Mouse (Mus musculus) E14TG2a.4 (cell line): ENCODE data around the gene Kif1bp.

Experiments
- CTCF ChIP-seq: conservative IDR thresholded peaks from 2 replicates; pipeline ENCODE4 v1.5.1; 2014; ENCODE audit warnings: low read length
- NANOG ChIP-seq: IDR thresholded peaks from 2 replicates; pipeline ENCODE4 v1.6.1; 2014; ENCODE audit warnings: borderline replicate concordance, low read length, mixed read lengths
- POU5F1 ChIP-seq: IDR thresholded peaks from 2 replicates; pipeline ENCODE4 v1.6.1; 2014; ENCODE audit warnings: low read length, borderline replicate concordance

GRCm38 (mm10) chr10:62521763-62522162 lies 56.5 kb downstream of the Kif1bp start:
- no peak for TF ChIP-seq CTCF
- no peak for TF ChIP-seq POU5F1
- TF ChIP-seq NANOG = no peak
